Mouse (Mus musculus) lung, adult 18-20 months (tissue): ENCODE measurements around the gene Psmc3ip.
A peak's percentile ranks its signal among the peaks of the same experiment; 100 is the strongest.

Source experiments
- DNase-seq, 2 experiments: peaks; one replicate each; pipeline ENCODE4 v3.0.0; 2022; ENCODE audit warnings: mixed read lengths in 2 of 2

Psmc3ip gene

DNA sequence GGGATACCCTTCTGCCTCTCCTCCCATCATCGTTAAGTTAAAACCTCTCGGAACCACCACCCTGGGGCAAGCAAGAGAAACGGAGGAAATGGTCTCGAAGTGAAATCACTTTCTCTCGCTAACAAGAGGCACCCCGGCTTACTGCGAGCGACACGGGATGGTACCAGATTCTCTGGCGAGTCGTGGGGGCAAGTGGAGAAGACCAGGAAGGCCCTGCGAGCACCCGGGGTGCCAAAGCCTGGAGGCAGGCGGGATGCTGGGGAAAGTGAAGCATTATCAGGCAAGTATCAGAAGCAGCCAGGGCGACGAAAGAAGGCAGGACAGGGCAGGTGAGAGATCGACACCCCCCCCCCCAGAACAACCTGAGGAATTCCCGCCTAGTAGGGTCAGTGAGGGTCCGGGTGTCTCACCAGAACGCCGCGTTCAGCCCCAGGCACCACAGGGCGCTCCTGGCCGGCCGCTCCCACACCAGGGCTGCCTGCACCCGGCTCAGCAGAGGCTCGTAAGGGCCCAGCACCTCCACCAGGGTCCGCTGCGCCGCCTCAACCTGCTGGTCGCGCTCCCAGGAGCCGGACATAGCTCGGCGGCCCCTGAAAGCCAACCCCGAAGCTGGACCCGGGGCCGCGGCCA, 24.0 kb upstream of the Psmc3ip start:
- no peak for DNase-seq

DNA sequence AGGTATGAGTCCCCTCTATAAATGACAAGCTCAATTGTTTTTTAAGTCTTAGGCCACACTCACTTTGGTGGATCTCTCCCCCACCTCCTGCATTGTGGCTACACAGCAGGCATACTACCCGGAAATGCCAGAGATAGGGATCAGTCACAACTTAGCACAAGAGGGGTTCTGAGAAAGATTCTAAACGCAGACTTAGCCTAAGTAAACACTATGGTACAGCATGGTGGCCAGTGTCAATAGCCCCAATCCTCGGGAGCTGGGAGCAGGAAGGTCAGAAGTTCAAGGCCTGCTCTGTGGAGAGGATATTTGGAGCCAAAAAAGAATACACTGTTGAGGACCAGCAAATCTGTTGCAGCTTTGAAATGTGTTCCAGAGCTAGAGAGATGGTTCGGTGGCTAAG, 22.9 kb upstream of the Psmc3ip start:
- no peak for DNase-seq

DNA sequence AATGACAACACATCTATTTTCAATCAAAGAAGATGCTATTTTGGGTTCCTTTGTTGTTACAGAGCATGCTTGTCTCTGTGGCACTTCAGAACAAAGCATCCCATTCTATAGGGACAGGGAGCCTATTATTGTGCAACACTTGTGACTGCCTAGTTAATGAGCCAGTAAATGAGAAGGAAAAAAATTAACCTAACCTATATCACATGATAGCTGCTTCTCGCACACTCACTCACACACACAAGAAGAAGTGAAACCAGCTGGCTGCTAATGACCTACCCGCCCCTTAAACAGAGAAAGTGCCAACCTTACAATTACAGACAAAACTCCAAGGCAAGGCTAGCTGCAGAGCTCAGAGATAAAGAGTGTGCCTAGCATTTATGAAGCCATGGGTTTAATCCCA, 20.3 kb upstream of the Psmc3ip start:
- DNase-seq = no peak

DNA sequence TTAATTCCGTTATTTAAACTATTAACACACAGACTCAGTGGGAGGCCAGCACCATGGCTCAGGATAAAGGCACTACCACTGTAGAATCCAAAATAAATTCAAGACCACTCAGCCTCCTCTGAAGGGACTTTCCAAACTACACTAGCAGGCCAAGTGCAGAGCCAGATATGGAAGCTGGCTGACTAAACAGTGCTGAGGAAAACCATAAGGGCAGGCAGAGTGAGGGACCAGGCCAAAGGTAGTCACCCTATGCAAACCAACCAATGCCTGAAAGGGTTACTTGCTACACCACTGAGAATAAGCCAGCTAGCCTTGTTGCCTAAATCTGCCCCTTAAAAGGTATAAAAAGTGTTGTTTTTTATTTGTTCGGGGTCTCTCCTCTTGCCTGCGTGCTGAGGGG, 16.9 kb upstream of the Psmc3ip start:
- no peak for DNase-seq

DNA sequence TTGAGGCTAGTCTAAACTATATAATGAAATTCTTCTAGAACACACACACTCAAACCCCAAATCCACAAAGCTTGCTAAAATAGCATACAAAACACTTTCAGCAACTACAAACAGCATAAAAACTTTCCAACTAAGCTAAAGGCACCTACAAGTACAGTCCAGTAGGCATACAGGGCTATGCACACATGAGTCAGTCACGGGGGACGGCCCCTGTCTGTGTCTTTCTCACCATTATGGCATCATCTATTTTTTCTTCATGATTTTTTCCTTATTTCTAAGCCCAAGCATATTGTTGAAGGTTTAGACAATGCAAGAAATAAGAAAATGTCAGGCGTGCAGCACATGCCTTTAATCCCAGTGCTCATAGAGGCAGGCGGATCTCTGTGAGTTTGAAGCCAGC, 15.9 kb upstream of the Psmc3ip start:
- DNase-seq = no peak

DNA sequence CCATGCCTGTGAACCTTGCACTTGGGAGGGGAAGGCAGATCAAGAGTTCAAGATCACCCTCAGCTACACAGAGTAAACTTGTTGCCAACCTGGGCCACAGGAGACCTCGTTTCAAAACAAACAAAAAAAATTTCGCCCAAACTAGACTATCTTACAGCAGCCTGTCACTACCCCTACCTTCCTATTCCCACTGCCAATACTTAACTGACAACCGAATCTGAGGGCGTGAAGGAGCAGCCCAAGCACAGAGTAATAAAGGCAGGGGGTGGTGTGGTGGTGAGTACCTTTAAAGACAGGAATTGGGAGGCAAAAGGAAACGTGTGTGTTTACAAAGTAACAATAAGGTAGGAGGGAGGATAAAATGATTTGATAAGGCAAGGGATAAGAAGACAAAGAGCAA, 15.5 kb upstream of the Psmc3ip start:
- DNase-seq = no peak

DNA sequence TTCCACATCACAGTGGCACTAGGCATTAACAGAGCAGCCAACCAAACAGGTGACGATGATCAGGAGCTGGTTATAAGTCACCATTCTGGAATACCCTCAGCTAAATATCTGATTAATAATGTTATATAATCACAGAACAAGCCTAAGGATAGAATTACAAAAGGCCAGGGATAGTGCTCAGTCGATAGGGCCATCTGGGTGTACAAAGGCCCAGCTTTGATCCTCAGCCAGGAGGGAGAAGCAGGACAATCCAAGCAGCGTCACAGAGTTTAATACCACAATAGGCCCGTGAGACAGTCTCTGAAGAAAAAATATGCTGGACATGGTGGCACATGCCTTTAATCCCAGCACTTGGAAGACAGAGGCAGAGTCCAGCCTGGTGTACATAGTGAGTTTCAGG, 14.1 kb upstream of the Psmc3ip start:
- no peak for DNase-seq

DNA sequence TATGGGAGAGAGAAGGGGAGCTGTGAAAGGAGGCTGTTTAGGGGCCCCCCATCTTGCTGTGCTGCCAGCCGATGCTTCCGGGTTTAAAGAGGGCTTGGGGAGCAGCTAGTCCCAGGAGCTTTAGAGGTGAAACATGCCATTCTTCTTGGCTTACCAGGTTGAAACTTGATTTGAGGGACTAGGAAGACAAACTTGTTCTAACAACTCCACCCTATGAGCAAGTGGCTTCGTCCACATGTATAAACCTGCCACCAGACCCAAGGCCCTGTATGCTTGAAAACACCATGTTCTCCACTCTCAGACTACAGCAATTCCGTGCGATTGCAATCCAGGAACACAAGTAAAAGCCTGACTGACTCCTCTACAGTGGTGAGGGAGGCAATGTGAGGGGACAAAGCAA, 7.8 kb upstream of the Psmc3ip start:
- DNase-seq = no peak

DNA sequence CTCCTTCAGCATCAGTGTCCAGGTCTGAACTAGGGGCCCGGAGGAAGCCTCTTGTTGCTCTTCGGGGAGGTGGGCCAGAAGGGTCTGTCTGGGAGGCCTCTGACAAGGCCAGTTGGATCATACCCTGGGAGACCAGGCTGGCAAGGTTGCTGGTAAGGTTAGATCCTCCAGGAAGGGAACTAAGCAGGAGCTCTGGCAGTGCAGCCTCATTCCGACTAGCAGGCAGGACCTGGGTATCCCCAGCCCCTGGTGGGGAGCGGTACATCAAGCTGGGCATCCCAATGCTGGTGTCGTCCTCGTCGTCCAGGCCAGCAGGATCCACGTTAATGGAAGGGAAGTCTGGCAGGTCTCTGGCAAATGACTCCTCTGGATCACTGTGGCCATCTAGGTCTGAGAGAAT, 3.0 kb upstream of the Psmc3ip start:
- DNase-seq = no peak

DNA sequence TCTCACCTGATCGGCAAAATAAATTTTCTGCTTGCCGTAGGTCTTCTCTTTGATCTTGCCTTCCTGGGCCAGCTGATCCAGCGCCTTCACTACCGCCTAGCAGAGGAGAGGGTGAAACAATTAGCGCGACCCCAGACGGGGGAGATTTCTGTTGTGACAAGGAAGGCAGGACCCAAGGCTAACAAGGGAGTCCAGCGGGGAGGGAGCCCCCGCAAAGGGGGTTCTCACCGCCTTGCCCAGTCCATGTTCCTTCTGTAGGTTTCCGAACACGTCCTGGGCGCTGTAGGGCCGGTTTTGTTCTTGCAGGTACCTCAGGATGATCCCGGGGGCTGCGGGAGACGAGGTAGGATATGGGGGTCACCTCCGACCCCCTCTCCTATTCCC, 314 bp downstream of the Psmc3ip start:
- no peak for DNase-seq

DNA sequence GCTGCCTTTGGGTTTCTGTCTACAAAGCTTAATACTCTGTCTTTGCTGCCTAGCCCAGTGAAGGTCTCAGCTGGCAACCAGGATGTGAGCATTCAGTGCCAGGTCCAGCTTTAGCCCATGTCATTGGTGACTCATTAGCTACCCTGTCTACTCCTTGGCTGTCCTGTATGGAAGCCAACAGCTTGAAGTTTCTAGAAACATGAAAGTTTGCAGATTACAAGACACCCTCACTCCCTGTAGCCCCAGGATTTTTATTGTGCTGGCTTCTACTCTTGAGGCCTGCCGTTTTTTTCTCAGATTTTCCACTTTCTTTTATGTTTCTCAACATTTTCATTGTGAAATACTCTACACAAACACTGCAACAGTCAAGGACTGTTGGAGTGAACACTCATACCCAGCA, 5.3 kb downstream of the Psmc3ip start:
- DNase-seq = no peak

DNA sequence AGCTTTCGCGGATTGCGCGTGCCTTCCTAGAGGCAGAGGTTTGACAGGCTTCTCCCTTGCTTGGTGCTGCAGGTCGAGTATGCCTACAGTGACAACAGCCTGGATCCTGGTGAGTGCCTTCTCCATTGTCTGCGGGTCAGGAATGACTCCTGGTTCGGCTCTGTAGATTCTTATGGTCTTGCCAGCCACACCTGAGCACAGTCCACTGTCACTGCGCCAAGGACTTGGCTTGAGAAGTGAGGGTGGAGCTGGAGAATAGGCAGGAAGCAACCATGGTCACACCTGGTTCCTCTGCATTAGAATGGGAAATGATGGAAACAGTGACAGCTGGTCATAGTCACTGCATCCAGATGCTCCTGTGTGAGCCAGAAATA, 7.6 kb downstream of the Psmc3ip start:
- peak in 1 of 2 experiments; percentile 46 for DNase-seq

DNA sequence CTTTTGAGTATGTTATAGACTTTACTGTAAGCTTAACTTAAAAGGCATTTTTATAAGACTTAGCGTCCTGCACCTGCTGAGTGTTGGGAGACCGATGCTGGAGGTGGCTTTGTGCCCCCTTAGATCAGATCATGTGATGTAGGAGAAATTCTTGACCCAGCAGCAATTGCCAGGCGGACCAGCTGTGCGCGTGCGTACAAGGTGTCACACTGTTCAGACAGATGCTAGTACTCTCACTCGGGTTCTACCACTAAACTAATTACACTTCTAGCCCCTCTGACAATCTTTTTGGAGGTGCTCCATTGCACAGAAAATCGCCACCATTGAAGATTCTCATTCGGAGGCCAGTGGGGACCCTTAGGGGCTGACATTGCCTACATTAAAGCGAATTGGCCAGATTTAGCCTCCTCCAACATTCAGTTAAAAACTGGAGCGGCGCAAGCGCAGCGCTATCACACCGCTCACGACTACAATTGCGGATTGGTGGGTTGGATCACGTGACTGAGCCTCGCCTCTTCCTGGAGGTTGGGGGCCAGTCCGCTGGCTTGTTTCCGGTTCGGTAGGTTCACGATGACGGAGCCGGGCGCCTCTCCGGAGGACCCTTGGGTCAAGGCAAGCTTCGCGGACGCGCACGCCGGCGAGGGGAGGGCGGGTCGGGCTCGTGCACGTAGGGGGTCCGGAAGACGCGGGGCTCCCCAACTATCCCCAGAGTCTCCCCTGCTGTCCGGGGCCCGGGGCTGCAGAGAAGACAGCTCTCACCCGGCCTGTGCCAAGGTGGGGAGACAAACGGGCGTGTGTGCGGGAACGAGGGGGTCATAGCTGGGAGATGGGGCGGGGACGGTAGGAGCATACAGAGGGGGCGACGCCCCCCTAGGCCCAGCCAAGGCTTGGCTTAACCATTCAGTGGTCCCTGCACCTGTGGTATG, 8.2 kb downstream of the Psmc3ip start, which contains the start of gene Mlx:
Mlx (plus strand) TSS at position 522 of the 926 bp plus-strand sequence.
- peak; percentile 92 to 95 for DNase-seq

DNA sequence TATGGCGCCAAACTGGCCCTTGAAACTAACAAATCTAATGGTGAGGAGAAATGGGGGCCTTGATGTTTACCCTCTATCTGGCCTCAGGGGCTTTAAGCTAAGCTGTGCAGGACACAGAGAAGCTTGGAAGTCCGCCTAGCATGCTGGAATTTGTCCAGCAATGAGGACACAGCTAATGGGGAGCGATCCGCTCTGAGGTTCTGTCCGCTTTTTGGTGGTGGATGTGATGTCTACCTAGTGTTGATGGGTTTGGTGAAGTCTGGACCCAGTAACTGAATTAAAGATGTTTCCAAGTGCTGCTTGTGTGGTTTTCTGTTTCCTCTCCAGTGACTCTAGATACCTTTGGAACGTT, 8.9 kb downstream of the Psmc3ip start:
- DNase-seq = no peak

DNA sequence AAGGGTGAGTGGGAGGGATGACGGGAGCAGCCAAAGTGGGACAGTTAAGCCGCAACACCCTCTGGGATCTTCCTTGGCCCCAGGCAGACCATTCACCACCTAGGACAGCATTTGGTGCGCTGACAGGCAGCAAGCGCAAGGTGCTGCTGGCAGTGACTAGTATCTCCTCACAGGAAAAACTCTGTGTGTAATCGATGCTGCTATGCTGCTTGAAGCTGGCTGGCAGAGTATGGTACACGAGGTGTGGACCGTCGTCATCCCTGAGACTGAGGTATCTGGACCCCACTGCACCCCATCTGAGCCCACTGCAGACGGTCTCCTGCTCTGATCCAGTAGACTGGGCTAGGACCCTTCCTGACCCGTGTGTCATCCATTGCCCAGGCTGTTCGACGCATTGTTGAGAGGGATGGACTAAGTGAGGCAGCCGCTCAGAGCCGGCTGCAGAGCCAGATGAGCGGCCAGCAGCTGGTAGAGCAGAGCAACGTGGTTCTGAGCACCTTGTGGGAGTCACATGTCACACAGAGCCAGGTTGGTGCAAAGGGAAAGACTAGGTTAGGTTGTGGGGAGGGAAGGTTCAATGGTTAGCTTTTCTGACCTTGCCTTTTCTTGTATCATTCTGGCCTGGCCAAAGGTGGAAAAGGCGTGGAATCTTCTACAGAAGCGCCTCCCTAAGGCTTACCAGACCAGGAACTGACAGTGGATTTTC, 9.5 kb downstream of the Psmc3ip start:
- DNase-seq = no peak

DNA sequence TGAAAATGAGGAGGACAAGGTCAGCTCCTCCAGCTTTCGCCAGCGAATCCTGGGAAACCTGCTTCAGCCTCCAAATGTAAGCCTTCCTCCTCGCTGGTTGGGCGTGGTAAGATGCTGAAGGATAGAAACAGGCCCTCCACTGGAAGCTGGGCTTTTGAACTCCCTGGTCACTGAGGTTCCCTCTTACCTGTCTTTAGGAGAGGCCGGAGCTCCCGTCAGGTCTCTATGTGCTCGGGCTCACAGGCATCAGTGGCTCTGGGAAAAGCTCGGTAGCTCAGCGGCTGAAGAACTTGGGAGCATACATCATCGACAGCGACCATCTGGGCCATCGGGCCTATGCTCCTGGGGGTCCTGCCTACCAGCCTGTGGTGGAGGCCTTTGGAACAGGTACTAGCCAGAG, 10.4 kb downstream of the Psmc3ip start:
- no peak for DNase-seq

DNA sequence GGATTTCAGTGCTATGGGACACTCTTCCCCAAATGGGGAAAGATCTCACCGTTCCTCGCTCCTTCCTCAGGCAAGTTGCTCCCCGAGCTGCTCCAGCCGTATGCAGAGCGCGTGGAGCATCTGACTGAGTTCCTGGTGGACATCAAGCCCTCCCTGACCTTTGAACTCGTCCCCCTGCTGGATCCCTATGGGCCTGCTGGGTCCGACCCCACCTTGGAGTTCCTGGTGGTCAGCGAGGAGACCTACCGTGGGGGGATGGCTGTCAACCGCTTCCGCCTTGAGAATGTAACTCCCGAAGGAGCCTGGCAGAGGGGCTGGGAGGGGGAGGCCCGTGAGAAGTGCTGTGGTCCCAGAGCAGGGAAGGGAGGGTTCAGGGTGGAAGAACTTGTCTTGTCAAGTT, 11.0 kb downstream of the Psmc3ip start:
- DNase-seq = no peak

DNA sequence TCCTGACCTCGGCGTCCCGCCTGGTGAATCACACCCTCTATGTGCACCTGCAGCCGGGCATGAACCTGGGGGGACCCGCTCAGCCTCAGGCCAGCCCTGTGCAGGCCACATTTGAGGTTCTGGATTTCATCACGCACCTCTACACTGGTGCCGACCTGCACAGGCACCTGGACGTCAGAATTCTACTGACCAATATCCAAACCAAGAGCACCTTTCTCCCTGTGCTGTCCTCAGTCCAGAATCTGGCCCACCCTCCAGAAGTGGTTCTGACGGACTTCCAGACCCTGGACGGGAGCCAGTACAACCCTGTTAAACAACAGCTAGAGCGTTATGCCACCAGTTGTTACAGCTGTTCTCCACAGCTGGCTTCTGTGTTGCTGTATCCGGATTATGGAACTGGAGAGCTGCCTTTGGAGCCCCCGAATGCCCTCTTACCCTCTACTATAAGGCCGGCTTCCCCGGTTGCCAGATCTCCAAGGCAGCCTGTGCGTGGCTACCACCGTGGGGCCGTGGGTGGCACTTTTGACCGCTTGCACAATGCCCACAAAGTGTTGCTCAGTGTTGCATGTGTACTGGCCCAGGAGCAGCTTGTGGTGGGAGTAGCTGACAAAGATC, 12.0 kb downstream of the Psmc3ip start:
- DNase-seq = no peak

DNA sequence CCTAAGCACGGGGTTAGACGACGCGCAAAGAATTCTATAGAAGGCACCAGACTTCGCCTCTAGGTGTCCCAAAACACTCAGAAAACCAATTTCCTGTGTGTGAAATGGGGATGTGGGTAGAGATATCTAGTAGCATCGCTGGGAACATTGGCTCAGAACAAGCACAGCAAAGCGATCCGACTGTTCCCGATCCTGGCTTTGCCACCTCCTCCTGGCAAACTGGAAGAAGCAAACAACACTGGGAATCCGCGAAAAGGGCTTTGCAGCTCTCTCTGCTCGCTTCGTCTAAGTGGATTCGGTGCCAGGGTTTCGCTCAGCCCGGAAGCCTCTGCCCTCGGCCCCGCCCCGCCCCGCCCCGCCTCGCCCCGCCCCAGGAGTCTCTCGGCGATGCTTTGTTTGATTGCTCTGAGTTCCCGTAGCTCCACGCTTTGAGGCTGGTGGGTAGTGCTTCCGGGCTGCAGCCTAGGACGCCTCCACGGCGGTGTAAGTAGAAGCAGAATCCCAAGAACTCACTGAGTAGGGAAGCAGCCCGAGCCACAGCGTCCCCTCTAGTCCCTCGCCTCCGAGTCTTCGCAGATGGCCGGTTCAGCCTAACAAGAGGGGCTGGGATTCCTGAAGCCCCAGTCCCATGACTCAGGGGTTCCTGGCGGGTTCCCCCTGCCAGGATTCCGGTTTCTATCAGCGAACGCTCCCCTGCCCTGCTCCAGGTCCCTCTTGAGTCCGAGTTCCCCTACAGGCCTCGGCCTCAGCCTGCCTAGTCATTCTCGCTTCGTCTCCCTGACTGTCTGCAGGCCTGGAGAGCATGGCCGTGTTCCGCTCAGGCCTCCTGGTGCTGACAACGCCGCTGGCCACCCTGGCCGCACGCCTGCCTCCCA, 12.8 kb downstream of the Psmc3ip start, which contains the start of gene Coasy:
Coasy (plus strand) TSS at position 358 of the 875 bp plus-strand sequence.
- peak; percentile 85 to 87 for DNase-seq

DNA sequence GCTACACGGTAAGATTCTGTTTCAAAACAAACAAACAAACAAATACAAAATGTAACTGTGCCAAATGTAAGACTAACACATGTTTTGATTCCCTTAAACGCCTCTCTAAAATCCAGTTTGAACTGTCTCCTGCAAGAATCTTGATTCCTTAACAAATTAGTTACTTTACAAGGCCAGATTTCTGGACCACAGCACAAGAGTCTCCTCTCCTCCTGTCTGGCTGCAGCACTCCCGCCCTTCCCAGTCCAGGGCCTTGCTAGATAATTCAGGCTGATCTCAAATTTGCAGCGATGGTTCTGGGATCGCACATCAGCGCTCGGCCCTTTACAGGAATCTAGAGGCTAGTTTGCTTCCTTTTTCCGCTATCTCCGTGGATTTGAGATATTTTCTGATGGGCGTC, 13.6 kb downstream of the Psmc3ip start:
- no peak for DNase-seq

DNA sequence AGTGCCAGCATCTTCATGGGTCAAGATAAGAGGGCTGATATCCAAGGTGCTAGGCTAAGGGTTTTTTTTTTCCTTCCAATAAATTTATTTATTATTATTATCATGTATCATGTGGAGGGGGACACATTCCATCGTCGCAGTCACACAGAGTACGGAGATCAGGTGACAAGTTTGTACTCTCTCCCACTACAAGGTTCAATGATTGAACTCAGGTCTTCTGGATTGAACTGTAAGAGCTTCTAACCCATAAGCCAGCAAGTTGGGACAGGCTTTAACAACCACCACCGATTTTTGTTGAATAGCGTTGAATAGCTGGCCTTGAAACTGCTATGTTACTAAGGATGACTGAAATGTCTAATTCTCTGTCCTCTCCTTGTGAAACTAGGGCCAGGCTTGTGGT, 14.8 kb downstream of the Psmc3ip start:
- no peak for DNase-seq

DNA sequence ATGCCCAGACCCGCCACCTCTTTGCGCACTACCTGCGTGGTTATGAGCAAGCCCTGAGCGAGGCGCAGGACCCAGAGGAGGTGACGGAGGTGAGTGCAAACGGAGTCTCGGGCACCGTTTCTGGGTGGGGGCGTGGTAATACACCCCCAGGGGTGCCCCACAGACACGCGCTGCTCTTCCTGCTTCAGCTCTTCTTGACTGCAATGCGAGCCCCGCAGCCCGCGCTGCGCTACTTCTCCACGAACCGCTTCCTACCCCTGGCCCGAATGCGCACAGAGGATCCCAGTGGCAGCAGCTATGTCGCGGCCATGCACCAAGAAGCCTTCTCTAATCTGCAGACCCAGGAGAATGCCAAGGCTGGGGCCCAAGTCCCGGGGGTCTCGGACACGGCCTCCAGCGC, 15.5 kb downstream of the Psmc3ip start:
- DNase-seq = no peak
